Mouse (Mus musculus): ENCODE data around the gene Taf11.

GRCm38 (mm10) chr17:27883994-27884393, 25.6 kb downstream of the Taf11 start:
- TF ChIP-seq CTCF (IDR thresholded peaks at IDR 0.05; ENCODE audit: control insufficient read depth, insufficient read depth, insufficient read length) (no peak), USF1 (IDR thresholded peaks at IDR 0.05; ENCODE audit: low read depth) (no peak), MAX (IDR thresholded peaks at IDR 0.05) (no peak), MYOG (IDR thresholded peaks at IDR 0.05; ENCODE audit: control insufficient read depth, extremely low read depth, insufficient read length) (no peak), CEBPB (IDR thresholded peaks at IDR 0.05; ENCODE audit: low read depth) (no peak)

Measured in C2C12 (cell line).